Mouse (Mus musculus): Measurements from ENCODE around the gene Trim59.
"Not testable (repeated sequence)": the region's sequence is repeated elsewhere in the genome, so short reads cannot be mapped to it uniquely, and the experiment has no call there.

Trim59 gene

DNA sequence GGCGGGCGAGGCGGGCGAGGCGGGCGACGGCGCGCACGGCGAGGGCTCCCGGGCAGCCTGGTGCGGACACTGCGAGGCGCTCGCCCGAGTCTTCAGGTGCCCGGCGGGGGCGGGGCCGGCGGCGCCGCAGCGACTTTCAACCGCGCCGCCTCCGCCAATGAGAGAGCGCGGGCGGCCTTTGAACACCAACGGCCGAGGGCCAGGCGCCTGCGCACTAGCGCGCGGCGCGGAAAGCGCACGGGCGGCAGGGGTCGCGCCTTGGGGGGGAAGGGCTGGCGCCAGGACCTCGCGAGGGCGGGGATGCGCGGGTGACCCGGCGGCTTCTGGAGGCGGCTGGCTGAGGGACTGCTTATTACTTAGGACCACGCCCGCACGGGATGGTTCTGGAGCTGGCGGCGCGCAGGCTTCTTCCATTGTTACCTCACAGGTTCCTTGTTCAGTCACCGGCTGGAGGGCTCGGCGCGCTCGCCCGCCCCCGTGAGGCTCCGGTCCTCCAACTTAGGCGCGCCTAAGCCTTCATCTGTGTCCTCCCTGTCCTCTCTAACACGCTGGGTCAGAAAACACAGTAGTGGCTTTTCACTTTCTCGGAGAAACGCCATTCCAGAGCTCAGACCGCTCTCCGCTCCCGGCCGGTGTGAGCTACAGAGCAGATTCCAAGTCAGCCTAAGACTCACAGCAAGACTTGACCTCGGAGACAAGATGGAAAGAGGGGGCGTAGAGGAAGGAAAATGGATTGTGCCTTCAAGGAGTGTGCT, at the start of gene Trim59:
Trim59 (minus strand) TSS at position 111 of the 755 bp plus-strand sequence.
- peak; percentile 99 for DNase-seq

- no peak for DNase-seq
Measured at GRCm38 (mm10) chr3:69064005-69064404, 19.4 kb upstream of the Trim59 start.

DNA sequence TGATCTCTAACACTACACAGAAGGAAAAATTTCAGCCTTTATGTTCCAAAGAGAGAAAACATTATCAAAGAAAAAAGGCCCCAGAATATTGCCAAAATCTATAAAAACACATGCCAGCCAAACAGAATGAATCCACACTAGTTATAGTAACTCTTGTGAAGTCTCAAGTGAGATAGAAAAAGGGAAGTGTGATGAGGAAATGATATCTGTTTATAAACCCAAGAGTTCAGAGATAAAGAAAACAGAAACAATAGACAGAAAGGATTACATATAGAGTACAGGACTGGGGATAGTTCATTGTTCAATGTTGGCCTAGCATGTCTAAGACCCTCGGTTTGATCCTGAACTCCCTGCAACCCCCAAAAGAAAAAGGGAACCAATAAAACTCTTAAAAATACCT, 18.2 kb upstream of the Trim59 start:
- no peak for DNase-seq

GRCm38 (mm10) chr3:69060672-69061071, 16.1 kb upstream of the Trim59 start:
- no peak for DNase-seq

DNA sequence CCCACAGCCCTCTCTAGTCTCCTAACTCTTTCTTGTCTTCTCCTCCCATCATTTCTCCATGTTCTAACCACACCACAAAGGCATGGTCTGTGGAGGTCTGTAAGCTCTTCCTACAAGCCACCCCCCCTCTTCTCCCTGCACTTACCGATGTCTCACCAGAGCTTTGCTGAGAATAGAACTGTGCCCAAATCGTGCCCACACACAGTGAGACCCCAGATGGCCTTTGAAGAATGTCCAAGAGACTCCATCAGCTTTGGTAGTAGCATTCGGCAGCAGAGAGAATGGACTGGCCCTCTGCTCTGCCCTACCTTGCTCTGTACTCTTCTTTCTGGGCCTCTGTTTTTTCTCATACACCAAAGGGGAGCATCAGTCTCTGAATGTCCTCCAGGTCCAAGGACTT, 11.3 kb upstream of the Trim59 start:
- no peak for DNase-seq

DNA sequence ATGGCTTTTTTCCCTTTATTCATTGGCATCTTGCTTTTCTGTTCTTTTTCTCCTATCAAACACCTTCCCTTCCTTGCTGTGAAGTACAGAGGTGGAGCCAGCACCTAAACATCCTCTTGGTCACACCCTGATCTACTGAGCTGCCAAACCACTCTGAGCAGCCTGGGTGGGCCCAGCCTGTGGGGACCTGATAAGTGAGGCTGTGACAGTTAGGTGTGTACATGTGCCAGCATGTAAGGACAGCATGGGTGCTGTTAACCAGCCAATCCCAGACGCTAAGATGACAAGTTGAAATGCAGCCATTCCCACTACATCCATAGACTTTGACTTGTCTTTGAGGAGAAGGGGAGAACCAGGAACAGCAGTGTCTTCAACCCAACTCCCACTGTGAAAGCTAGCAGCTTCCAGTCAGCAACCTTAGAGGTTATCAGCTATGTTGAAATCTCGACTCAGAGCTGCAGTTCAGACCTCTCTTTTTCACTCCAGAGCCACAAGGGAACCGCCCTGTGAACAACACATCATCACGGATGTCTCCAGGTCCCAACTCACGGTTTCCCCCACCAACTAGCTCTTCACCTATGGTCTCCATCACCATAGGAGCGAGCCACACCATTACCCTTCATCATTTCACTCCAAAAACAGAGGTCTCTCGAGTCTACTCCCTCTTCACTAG, 10.3 kb upstream of the Trim59 start:
- DNase-seq: peak; percentile 80

DNA sequence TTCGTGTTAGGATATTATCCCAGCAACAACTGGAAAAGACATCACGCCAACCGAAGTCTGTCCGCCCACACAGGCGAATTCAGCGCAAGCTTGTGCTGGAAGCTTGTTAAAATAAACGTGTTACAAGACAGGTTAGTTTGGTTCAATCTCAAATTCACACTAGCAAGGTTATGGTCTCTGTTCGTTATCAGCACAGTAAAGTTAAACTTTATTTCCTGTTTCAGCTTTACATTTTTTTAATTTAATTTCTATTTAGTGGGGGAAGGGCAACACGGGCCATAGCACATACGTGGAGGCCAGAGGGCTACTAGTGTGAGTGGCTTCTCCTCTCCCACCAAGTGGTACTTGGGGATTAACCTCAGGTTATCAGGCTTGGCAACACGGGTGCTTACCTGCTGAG, 7.3 kb upstream of the Trim59 start:
- peak; percentile 45 for DNase-seq

GRCm38 (mm10) chr3:69049011-69049410, 4.5 kb upstream of the Trim59 start:
- DNase-seq: no peak

- peak; percentile 76 for DNase-seq
Measured at GRCm38 (mm10) chr3:69047684-69048083, 3.1 kb upstream of the Trim59 start.

GRCm38 (mm10) chr3:69046509-69046908, 2.0 kb upstream of the Trim59 start:
- DNase-seq: peak; percentile 79

DNA sequence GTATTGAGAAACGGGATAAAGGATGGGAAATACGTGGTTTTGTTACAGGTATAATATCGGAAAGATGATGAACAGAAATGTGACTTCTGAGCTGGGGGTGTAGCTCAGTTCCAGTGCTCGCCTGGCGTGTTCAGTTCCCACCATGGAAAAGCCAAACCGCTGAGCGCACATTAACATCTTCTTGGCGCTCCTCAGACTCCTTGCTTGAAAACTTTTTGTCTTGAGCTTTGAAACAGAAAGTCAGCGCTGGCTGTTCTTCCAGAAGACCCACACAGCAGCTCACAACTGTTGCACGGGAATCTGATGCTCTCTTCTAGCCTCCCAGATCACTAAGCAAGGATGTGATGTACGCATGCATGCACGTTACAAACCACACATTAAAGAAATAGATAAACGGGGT, 1.2 kb upstream of the Trim59 start:
- DNase-seq: peak; percentile 65

- DNase-seq: no peak
Measured at GRCm38 (mm10) chr3:69045400-69045703, 797 bp upstream of the Trim59 start.

GRCm38 (mm10) chr3:69044167-69044591, 376 bp downstream of the Trim59 start:
- no peak for DNase-seq

DNA sequence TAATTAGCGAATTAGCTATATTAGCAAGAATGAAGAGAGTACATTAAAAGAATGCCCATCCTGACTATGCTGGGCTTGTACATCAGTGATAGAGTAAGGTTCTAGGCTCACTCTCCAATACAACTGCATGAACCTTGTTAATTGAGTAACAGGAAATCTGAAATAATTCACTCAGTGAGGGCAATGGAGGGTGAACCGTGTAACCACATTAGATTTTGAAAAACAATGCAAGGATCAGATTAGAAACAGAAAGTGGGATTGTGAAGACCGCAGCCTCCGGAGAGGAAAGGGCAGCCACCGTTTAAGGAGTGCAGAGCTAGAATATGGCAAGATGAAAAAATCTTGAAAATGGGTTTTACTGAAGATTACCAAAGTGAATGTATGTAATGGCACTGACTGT, 3.3 kb downstream of the Trim59 start:
- DNase-seq: no peak

DNA sequence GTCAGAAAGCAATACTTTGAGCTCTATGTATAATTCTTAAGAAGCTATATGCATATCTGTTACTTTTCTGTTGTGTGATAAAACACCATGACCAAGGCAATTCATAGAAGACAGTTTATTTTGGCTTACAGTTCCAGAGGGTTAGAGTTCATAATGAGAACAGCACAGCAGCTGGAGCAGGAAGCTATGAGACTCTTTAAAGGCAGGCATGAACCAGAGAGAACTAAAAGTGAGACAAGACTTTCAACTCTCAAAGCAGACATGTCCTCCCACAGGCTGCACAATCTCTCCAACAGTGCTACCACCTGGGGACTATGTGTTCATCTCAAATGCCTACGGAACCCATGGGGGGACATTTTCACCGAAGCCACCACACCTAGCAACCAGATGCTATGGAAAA, 4.5 kb downstream of the Trim59 start:
- DNase-seq: no peak

- DNase-seq: no peak
Measured at GRCm38 (mm10) chr3:69026133-69026783, 18.3 kb downstream of the Trim59 start.

DNA sequence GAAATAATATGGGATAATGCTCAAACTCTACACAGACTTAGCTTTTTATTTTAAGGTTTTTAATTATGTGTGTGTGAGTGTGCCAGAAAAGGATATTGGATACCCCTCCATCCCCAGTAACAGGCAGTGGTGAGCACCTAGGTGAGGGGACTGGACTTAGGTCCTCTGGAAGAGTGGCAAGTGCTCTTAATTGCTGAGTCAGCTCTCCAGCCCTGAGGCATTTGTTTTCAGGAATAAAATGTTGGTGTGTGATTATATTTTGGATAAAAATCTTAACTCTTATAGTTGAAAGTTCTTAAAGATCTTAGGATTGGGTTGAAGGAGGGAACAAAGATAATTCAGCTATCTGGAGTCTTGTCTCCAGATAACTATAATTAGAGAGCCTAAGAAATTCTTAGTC, 23.8 kb downstream of the Trim59 start:
- peak; percentile 39 for DNase-seq

DNA sequence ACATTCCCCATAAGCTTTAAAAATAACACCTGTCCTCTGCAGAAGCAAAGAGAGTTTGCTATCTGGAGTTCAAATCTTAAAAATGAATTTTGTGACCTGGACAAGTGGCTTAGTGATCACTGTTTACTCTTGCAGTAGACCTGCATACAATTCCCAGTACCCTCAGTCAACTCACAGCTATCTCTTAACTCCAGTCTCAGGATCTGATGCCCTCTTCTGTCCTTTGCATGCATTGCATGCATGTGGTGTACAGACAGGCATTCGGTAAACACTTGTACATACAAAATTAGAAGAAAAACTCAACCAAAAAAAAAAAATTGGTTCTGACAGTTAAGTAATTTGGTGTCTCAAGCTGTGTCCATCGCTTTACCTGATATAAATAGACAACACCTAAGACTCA, 24.3 kb downstream of the Trim59 start:
- DNase-seq: no peak

DNA sequence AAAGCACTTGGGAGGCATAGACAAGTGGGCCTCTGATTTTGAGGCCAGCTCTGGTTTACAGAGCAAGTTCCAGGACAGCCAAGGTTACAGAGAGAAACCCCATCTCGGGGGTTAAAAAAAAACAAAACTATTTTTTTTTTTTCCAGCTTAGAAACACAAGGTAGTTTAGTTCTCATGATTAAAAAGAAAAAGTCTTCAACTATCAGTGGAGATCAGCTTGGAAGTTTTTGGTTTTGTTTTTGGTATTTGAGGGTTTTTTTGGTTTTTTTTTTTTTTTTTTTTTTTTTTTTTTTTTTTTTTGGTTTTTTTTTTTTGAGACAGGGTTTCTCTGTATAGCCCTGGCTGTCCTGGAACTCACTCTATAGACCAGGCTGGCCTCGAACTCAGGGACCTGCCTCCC, 25.9 kb downstream of the Trim59 start:
- not testable (repeated sequence) for DNase-seq

DNA sequence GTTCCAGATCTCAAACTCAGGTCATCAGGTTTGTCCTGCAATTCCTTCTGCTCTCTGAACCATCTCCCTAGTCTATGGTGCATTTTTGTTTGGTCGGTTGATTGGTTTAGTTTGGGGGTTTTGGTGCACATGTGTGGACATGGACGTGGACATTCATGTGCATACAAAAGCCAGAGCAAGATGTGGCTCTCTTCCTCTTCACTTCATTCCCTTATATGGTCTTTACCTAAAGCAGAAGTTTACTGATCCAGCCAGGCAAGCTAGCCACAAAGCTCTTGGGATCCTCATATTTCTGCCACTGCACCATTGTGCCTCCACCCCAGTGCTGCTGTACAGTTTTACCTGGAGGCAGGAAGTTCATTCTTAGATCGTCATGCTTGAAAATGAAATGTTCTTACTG, 27.4 kb downstream of the Trim59 start:
- peak; percentile 81 for DNase-seq

DNA sequence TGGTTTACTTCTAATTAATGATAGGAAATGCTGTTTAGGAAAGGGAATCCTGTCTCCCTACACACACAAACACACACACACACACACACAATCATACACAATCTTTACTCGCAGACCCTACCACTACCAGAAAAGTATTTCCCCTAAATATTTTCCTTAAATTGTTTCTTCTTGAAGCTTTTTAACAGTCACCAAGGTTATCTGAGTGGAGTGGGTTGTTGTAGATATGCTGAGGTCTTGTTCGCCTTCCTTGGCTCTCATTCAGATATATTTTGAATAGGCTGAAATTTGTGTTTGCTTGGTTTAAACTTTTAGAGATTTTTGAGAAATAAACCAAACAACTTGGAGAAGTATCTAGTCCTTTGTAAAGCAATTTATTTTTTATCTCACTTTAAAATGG, 35.7 kb downstream of the Trim59 start:
- DNase-seq: no peak

- DNase-seq: peak; percentile 92
Measured at GRCm38 (mm10) chr3:69006246-69006760, 38.3 kb downstream of the Trim59 start.

- DNase-seq: peak; percentile 97
Measured at GRCm38 (mm10) chr3:69005338-69006245, 39.0 kb downstream of the Trim59 start.

All from heart, adult 11 months (tissue).